Mouse (Mus musculus) kidney, postnatal 0 days (tissue): ENCODE data around the gene Tenm1. TPM values are rescaled to one million over a fixed set of nuclear protein-coding genes. Genes with fewer than 3 reads are reported as not detected.

Source experiments
- ATAC-seq: fragments of 200-750 bp; cut with Nextera tagmentation; replicated peaks from 2 replicates; pipeline ENCODE4 v1.8.0; 2017; ENCODE audit warnings: low read depth, moderate number of reproducible peaks, moderate TSS enrichment, moderate library complexity; ENCODE audit not compliant: low FRiP score
- DNase-seq: peaks from one replicate; pipeline ENCODE4 v3.0.0-alpha.2; 2016; ENCODE audit warnings: low spot score
- H3K27ac ChIP-seq: fragments of 300-500 bp; sonication (generic); 2 replicates; pipeline ENCODE4 v1.5.1; 2014; ENCODE audit warnings: mild to moderate bottlenecking
- H3K27me3 ChIP-seq: fragments of 300-500 bp; sonication (generic); 2 replicates; pipeline ENCODE4 v1.6.1; 2014; ENCODE audit warnings: low read length, mixed read lengths; ENCODE audit not compliant: insufficient read depth
- H3K36me3 ChIP-seq: fragments of 300-500 bp; sonication (generic); 2 replicates; pipeline ENCODE4 v1.6.1; 2014; ENCODE audit warnings: low read length, mixed read lengths; ENCODE audit not compliant: insufficient read depth
- H3K4me1 ChIP-seq: fragments of 300-500 bp; sonication (generic); replicated peaks from 2 replicates; pipeline ENCODE4 v1.6.1; 2014; ENCODE audit warnings: antibody characterized with exemption, low read length, mixed read lengths; ENCODE audit not compliant: insufficient read depth
- H3K4me2 ChIP-seq: fragments of 300-500 bp; sonication (generic); 2 replicates; pipeline ENCODE4 v1.6.1; 2014; ENCODE audit warnings: mild to moderate bottlenecking, low read length, moderate library complexity, mixed read lengths
- H3K4me3 ChIP-seq: fragments of 300-500 bp; sonication (generic); replicated peaks from 2 replicates; pipeline ENCODE4 v1.5.1; 2014; ENCODE audit warnings: low read depth, low read length
- H3K9ac ChIP-seq: fragments of 300-500 bp; sonication (generic); 2 replicates; pipeline ENCODE4 v1.6.1; 2014; ENCODE audit warnings: low read depth, low read length
- H3K9me3 ChIP-seq: fragments of 300-500 bp; sonication (generic); replicated peaks from 2 replicates; pipeline ENCODE4 v1.6.1; 2016; ENCODE audit warnings: low read length, inconsistent platforms, mixed read lengths
- CTCF ChIP-seq: IDR thresholded peaks from 2 replicates; pipeline ENCODE4 v1.5.1; 2016; ENCODE audit warnings: antibody characterized with exemption, low read depth, mild to moderate bottlenecking, moderate library complexity
- WGBS: fragments of 180-500 bp; shearing (Covaris S2); extraction: QIAGEN DNeasy Blood & Tissue Kit; methylation state at CpG from one replicate; pipeline ENCODE4 v1.1.7; 2014; 5-methylcytosine and 5-hydroxymethylcytosine counted together
- polyA plus RNA-seq: library from polyadenylated mRNA; unstranded; fragments of >200 nt; fragmentation: Nextera tagmentation; extraction: Ambion mirVana; gene quantifications from 2 replicates; pipeline ENCODE4 v1.2.1, GENCODE M21; 2015

Gene Tenm1
- 0.11 and 0.37 TPM in 2 replicates for polyA plus RNA-seq

DNA sequence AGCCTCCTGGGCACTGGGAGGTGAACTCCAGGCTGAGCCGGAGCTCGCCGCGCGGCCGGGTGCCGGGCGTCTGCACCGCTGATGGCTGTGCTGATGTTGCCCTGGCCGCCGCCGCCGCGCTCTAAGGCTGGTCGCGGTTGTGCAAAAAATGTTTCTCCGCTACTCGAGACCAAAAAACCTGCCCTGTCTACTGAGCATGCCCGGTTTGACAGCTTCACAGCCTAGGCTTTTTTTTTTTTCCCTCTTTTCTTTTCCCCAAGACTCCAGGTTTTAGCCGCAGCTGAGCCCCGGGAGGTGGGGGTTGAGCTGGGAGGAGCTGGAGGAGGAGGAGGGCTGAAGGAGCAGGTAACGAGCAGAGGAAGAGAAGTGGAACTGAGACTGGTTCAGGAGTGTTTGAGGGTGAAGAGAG, at the start of gene Tenm1:
Tenm1 (minus strand) TSS at position 272 of the 409 bp plus-strand sequence.
- H3K4me3 ChIP-seq = peak within 1 kb of the TSS; percentile 24
- 27% methylated on average over 22 of the region's 22 CpGs for WGBS
- no peak for TF ChIP-seq CTCF
- no peaks in the 10 kb centered on the region for H3K27me3 ChIP-seq
- H3K9ac ChIP-seq = no peak within 1 kb of the TSS
- peak within 1 kb of the TSS; percentile 59 for H3K4me2 ChIP-seq
- no peaks in the 10 kb centered on the region for H3K36me3 ChIP-seq
- H3K9me3 ChIP-seq = no peaks in the 10 kb centered on the region
- H3K27ac ChIP-seq = no peak within 1 kb of the TSS
- peak; percentile 3 for DNase-seq
- no peak; the same call in 1 of the 2 replicates for ATAC-seq
- H3K4me1 ChIP-seq = no peaks in the 10 kb centered on the region

DNA sequence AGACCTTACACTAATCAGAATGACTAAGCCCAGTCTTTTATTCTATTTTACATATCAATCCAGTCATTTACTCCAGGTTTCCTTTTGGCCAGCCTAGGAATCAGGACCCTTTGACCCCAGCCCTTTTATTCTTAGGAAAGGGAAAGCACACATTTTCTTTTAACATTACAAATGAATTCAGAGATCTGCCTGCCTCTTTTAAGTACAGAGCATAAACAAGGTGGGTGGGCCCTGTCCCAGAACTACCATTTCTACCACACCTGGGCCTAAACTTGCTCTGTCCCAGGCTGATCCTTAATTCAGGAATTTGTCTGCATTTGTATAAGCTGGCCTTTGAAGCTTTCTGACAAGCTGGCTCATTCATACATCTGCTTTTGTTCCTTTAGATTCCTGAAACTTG, 38.4 kb upstream of the Tenm1 start:
- DNase-seq (no peak), ATAC-seq (no peak)
- no peak overlapping the region for H3K4me3 ChIP-seq
- no peak overlapping the region for H3K9ac ChIP-seq
- no peak for TF ChIP-seq CTCF
- H3K4me2 ChIP-seq = no peak overlapping the region
- H3K27me3 ChIP-seq = no peaks in the 10 kb centered on the region
- H3K9me3 ChIP-seq = no peaks in the 10 kb centered on the region
- H3K27ac ChIP-seq = no peak overlapping the region
- no peaks in the 10 kb centered on the region for H3K36me3 ChIP-seq
- no peaks in the 10 kb centered on the region for H3K4me1 ChIP-seq

DNA sequence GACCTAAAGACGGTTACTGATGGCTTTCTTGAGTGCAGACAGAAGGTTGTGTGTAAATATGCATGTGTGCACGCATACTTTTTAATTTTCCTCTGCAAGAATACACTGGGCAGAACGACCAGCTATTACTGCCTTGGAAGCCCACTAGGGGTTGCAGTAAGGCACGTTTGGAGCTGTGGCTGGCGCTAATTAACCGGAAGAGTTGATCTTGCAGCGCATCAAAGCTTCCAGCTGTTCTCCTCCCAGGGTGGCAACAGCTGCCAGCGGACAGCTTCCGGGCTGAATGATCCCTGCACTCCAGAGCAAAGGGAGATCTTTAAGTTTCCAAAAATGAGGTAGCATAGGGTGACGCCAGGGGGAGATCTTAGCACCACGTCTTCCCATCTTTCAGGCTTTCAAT, 1.7 kb upstream of the Tenm1 start:
- peak overlapping the region; percentile 21; the same call in 1 of the 2 replicates for H3K4me3 ChIP-seq
- H3K4me2 ChIP-seq = peak overlapping the region; percentile 59
- DNase-seq = peak; percentile 13
- no peaks in the 10 kb centered on the region for H3K4me1 ChIP-seq
- H3K27ac ChIP-seq = no peak overlapping the region
- 14% methylated on average over 11 of the region's 11 CpGs for WGBS
- H3K9ac ChIP-seq = no peak overlapping the region
- TF ChIP-seq CTCF = peak; percentile 22; the same call in 1 of the 2 replicates
- H3K9me3 ChIP-seq = no peaks in the 10 kb centered on the region
- H3K27me3 ChIP-seq = no peaks in the 10 kb centered on the region
- no peaks in the 10 kb centered on the region for H3K36me3 ChIP-seq
- ATAC-seq = no peak

DNA sequence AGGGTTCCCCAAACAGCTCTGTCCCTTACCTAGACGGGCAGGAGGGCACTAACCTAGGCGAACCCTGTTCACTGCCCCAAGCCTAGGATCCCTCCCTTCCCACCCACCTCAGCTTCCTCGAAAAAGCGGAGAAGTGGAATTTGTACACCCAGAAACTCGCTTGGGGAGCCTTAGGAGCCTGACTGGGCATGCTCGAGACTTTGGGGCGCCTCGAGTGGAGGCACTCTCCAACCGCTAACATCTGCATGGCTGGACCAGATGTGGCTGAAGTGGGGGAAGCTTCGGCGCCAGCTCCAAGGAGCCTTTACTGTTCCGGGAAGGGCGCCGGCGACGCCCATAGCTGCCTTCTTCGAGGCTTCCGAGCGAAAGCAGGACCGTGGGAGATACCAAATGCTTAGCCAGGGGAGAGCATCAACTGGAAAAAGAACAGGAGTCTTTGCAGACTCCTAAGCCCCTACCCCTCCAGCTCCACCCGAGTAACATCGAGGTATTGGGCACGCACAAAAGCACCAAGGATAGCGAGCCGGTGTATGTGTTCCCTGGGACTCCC, 1.1 kb upstream of the Tenm1 start:
- H3K9me3 ChIP-seq = no peaks in the 10 kb centered on the region
- DNase-seq = no peak
- WGBS = 28% methylated on average over 25 of the region's 25 CpGs
- no peak overlapping the region for H3K27ac ChIP-seq
- TF ChIP-seq CTCF = no peak
- H3K36me3 ChIP-seq = no peaks in the 10 kb centered on the region
- no peak overlapping the region for H3K9ac ChIP-seq
- ATAC-seq = no peak
- peak overlapping the region; percentile 21 for H3K4me3 ChIP-seq
- H3K4me2 ChIP-seq = peak overlapping the region; percentile 59
- no peaks in the 10 kb centered on the region for H3K27me3 ChIP-seq
- H3K4me1 ChIP-seq = no peaks in the 10 kb centered on the region

DNA sequence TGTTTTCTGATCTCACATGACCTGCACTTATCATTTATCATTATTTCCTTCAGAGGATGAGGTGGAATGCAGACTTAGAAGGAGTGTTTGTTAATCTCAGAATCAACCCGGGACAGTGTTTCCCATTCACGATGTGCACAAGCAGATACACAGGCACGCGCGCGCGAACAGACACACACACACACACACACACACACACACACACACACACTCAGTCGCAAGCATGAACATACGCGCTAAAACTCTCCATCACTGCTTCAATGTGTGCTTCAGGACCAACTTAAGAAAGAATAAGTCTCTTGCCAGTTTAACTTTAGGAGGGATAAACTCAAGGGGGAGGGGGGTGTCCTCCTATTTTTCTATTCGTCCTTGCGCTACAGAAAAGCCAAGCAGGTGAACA, 411 bp upstream of the Tenm1 start:
- ATAC-seq (no peak), DNase-seq (no peak)
- no peaks in the 10 kb centered on the region for H3K36me3 ChIP-seq
- H3K27ac ChIP-seq = no peak overlapping the region
- peak overlapping the region; percentile 24; the same call in 1 of the 2 replicates for H3K4me3 ChIP-seq
- H3K9ac ChIP-seq = no peak overlapping the region
- WGBS = 26% methylated on average over 12 of the region's 12 CpGs
- no peaks in the 10 kb centered on the region for H3K27me3 ChIP-seq
- H3K4me2 ChIP-seq = peak overlapping the region; percentile 59
- no peaks in the 10 kb centered on the region for H3K9me3 ChIP-seq
- no peak for TF ChIP-seq CTCF
- H3K4me1 ChIP-seq = no peaks in the 10 kb centered on the region

DNA sequence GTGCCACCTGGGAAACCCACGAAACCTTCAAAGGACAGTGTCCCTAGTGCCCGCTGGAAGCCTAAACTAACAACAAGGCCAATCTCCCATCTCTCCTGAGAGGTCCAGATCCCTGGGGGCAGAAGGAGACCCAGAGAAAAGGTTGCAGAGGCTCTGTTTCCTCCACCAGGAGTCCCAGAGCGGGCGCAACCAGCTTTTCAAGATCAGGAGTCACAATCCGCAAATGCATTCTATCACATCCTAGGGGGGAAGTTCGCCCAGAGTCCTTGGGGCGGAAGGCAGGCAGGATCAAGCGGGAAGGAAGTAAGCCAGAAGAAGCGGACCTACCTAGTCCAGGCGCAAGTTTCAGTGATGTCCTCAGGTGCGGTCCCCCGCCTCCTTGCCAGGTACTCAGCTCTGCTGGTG, 963 bp downstream of the Tenm1 start:
- 27% methylated on average over 12 of the region's 12 CpGs for WGBS
- TF ChIP-seq CTCF = no peak
- no peak for ATAC-seq
- Histone ChIP-seq H3K9ac (no peak overlapping the region), H3K4me2 (peak overlapping the region; percentile 59), H3K27ac (no peak overlapping the region), H3K36me3 (no peaks in the 10 kb centered on the region), H3K27me3 (no peaks in the 10 kb centered on the region), H3K4me1 (no peaks in the 10 kb centered on the region), H3K4me3 (no peak overlapping the region), H3K9me3 (no peaks in the 10 kb centered on the region)
- no peak for DNase-seq

DNA sequence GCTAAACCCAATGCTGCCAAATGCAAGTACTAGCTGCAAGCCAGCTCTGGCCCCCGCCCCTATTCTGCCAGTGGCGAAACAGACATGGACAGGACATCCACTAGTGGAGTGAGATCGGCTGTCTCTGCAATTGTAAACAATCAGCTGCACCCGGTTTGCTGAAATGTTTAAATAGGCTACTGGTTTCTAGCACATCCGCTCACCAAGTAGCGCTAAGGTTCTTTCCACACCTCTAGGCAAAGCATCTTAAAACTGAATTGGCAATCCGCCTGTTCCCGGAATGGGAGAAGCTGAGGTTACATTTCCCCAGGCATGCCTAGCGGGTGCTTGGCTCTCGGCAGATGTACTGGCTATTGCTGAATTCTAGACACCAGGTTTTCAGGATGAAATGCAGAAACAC, 1.8 kb downstream of the Tenm1 start:
- Histone ChIP-seq H3K4me1 (no peaks in the 10 kb centered on the region), H3K9me3 (no peaks in the 10 kb centered on the region), H3K27ac (no peak overlapping the region), H3K27me3 (no peaks in the 10 kb centered on the region), H3K4me2 (no peak overlapping the region), H3K4me3 (no peak overlapping the region), H3K9ac (no peak overlapping the region), H3K36me3 (no peaks in the 10 kb centered on the region)
- WGBS = 31% methylated on average over 10 of the region's 10 CpGs
- no peak for ATAC-seq
- TF ChIP-seq CTCF = no peak
- DNase-seq = no peak
